Mouse (Mus musculus): ENCODE results near the gene Hyal1. TPM values are rescaled to one million over a fixed set of nuclear protein-coding genes. Genes with fewer than 3 reads are reported as not detected.

The Hyal1 gene
- polyA plus RNA-seq, 1 experiment from 2014 or later, result 7.2 TPM

DNA sequence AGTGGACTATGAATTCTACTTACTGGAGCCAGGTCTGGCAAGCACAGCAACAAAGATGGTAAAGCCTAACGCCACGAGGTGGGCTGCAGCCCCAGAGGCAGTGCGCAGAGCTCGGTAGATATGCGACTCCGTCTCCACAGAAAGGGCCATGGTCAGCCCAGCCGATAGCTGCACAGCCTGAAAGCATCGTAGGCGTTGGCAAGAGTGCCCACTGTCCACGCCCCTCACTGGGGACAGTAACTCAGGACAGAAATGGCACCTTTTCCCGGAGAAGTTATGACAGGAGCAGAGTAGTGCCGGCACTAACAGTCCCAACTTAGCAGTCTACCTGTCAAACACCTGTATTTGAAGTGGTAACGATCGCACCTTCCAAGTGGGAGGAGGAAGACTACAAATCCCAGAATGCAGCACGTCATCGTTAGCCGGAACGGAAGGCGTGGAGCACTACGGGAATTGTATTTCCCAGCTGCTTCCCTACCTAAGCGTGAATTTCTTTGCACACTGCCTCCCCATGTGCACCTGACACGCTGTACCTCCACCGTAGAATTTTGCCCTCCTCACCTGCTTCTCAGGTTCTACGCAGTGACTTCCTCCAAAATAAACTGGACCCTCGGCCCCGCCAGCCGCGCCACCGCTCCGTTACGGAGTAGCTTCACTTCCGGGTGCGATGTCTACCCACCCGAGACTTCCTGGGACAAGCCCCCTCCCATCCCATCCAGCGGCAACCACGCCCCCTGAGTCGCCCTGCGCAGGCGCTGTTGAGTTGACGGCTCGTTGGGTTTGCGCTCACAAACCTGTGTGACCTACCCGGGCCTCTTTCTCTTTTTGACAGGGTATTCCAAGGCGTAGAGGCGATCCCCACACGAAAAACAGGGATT lies 35.0 kb upstream of the Hyal1 start, which contains the start of the genes Cyb561d2 and Nprl2:
Gene Cyb561d2 (minus strand): TSS at position 720 of the 878 bp plus-strand sequence.
Gene Nprl2 (plus strand): TSS at position 753 of the 878 bp plus-strand sequence.
- Histone ChIP-seq H3K36me3 (ENCODE audit: control insufficient read depth, insufficient read depth) (peaks cover 26% of the 10 kb centered on the region), H3K27me3 (replicated peaks; ENCODE audit: control insufficient read depth, insufficient read depth, low read length) (no peaks in the 10 kb centered on the region), H3K4me2 (ENCODE audit: low read length) (peak within 1 kb of the TSS; percentile 94), H3K4me3 (replicated peaks; ENCODE audit: low read length) (peak within 1 kb of the TSS; percentile 71), H3K4me1 (replicated peaks; ENCODE audit: control insufficient read depth, insufficient read depth, low read length) (peaks cover 54% of the 10 kb centered on the region), H3K9ac (replicated peaks; ENCODE audit: low read depth, low read length) (peak within 1 kb of the TSS; percentile 69), H3K9me3 (ENCODE audit: control insufficient read depth, low read length) (no peaks in the 10 kb centered on the region), H3K27ac (ENCODE audit: low read length) (peak within 1 kb of the TSS; percentile 57)
- ATAC-seq, result peak; percentile 91
- WGBS, result under 1% methylated on average over 46 of the region's 46 CpGs

DNA sequence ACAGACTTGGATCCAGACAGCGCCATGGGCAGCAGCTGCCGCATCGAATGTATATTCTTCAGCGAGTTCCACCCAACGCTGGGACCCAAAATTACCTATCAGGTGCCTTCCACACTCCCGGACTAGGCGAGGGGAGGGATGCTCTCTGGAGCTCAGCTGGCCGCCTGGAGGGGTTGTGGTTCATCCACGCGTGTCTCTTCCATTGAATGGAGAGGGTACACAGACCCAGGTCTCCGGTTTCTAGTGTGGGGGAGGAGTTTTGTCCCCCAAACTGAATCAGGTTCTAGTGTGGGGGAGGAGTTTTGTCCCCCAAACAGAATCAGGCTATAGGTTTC lies 34.4 kb upstream of the Hyal1 start:
- peaks cover 26% of the 10 kb centered on the region for H3K36me3 ChIP-seq (ENCODE audit: control insufficient read depth, insufficient read depth)
- peak; percentile 4 for ATAC-seq

DNA sequence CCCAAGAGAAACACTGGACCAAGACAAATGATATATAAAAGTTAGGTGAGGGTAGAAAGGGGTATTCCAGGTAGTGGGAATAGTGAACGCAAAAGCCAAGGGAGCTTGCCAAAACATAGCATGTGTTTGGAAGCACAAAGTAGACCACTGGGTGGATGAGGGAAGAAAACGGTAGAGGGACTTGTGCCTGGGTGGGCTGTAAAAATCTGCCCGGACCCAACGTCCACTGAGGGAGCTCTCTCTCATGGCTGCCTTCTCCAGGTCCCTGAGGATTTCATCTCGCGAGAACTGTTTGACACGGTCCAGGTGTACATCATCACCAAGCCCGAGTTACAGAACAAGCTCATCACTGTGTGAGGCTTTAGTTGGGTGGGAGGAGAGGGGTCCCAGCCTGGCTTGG lies 34.0 kb upstream of the Hyal1 start:
- no peak for ATAC-seq
- peak overlapping the region; percentile 94 for H3K4me2 ChIP-seq (ENCODE audit: low read length)
- peak overlapping the region; percentile 69; the same call in 1 of the 2 replicates for H3K9ac ChIP-seq (replicated peaks; ENCODE audit: low read depth, low read length)
- peaks cover 26% of the 10 kb centered on the region for H3K36me3 ChIP-seq (ENCODE audit: control insufficient read depth, insufficient read depth)
- no peaks in the 10 kb centered on the region for H3K27me3 ChIP-seq (replicated peaks; ENCODE audit: control insufficient read depth, insufficient read depth, low read length)
- H3K4me3 ChIP-seq (replicated peaks; ENCODE audit: low read length), result peak overlapping the region; percentile 71
- H3K4me1 ChIP-seq (replicated peaks; ENCODE audit: control insufficient read depth, insufficient read depth, low read length), result peaks cover 54% of the 10 kb centered on the region
- no peaks in the 10 kb centered on the region for H3K9me3 ChIP-seq (ENCODE audit: control insufficient read depth, low read length)
- H3K27ac ChIP-seq (ENCODE audit: low read length), result no peak overlapping the region
- 54% methylated on average over 8 of the region's 8 CpGs for WGBS

More for the DNA sequence above, 34.4 kb upstream of the Hyal1 start:
- Histone ChIP-seq H3K4me2 (ENCODE audit: low read length) (peak overlapping the region; percentile 94), H3K27me3 (replicated peaks; ENCODE audit: control insufficient read depth, insufficient read depth, low read length) (no peaks in the 10 kb centered on the region), H3K9me3 (ENCODE audit: control insufficient read depth, low read length) (no peaks in the 10 kb centered on the region), H3K9ac (replicated peaks; ENCODE audit: low read depth, low read length) (peak overlapping the region; percentile 69), H3K4me3 (replicated peaks; ENCODE audit: low read length) (peak overlapping the region; percentile 71), H3K4me1 (replicated peaks; ENCODE audit: control insufficient read depth, insufficient read depth, low read length) (peaks cover 54% of the 10 kb centered on the region), H3K27ac (ENCODE audit: low read length) (no peak overlapping the region)
- WGBS, result 2% methylated on average over 11 of the region's 11 CpGs

DNA sequence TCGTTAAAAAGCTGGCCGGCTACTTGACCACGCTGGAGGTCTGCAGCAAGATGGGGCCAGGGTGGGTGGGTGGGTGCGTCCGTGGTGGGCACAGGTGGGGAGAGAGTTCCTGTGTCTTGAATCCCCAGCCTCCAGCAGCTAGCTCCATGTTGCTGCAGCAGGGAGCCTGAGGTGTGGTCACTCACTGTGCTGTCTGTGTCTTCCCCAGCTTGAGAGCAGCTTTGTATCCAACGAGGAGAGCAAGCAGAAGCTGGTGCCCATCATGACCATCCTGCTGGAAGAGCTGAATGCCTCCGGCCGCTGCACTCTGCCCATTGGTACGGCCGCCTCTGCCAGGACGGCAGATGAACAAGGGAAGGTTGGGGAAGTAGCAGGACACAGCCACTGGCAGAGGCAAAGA lies 33.4 kb upstream of the Hyal1 start:
- Histone ChIP-seq H3K27ac (ENCODE audit: low read length) (no peak overlapping the region), H3K27me3 (replicated peaks; ENCODE audit: control insufficient read depth, insufficient read depth, low read length) (no peaks in the 10 kb centered on the region), H3K9ac (replicated peaks; ENCODE audit: low read depth, low read length) (no peak overlapping the region), H3K36me3 (ENCODE audit: control insufficient read depth, insufficient read depth) (peaks cover 25% of the 10 kb centered on the region), H3K9me3 (ENCODE audit: control insufficient read depth, low read length) (no peaks in the 10 kb centered on the region), H3K4me1 (replicated peaks; ENCODE audit: control insufficient read depth, insufficient read depth, low read length) (peaks cover 49% of the 10 kb centered on the region), H3K4me2 (ENCODE audit: low read length) (no peak overlapping the region), H3K4me3 (replicated peaks; ENCODE audit: low read length) (no peak overlapping the region)
- 90% methylated on average over 11 of the region's 11 CpGs for WGBS
- no peak for ATAC-seq

DNA sequence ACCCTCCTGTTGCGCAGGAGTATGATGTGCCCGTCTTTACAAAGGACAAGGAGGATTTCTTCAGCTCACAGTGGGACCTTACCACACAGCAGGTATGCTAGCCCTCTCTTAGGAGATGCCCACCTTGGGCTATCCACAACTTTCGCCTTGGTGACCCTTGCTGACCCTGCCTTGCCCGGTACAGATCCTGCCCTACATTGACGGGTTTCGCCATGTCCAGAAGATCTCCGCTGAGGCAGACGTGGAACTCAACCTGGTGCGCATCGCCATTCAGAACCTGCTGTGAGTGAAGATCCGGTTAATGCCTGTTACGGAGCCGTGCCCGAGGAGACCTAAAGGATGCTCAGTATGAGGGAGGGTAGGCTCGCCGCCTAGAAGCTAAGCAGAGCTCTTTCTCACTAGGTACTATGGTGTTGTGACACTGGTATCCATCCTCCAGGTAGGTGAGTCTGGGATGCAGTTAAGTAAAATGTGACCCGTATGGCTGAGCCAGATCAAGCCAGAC lies 32.5 kb upstream of the Hyal1 start:
- peaks cover under 1% of the 10 kb centered on the region; the same call in 1 of the 2 replicates for H3K27me3 ChIP-seq (replicated peaks; ENCODE audit: control insufficient read depth, insufficient read depth, low read length)
- no peak for ATAC-seq
- 95% methylated on average over 17 of the region's 17 CpGs for WGBS
- no peak overlapping the region for H3K9ac ChIP-seq (replicated peaks; ENCODE audit: low read depth, low read length)
- no peak overlapping the region for H3K4me2 ChIP-seq (ENCODE audit: low read length)
- no peak overlapping the region for H3K4me3 ChIP-seq (replicated peaks; ENCODE audit: low read length)
- H3K4me1 ChIP-seq (replicated peaks; ENCODE audit: control insufficient read depth, insufficient read depth, low read length), result peaks cover 44% of the 10 kb centered on the region
- no peaks in the 10 kb centered on the region for H3K9me3 ChIP-seq (ENCODE audit: control insufficient read depth, low read length)
- H3K27ac ChIP-seq (ENCODE audit: low read length), result no peak overlapping the region
- peaks cover 16% of the 10 kb centered on the region for H3K36me3 ChIP-seq (ENCODE audit: control insufficient read depth, insufficient read depth)

DNA sequence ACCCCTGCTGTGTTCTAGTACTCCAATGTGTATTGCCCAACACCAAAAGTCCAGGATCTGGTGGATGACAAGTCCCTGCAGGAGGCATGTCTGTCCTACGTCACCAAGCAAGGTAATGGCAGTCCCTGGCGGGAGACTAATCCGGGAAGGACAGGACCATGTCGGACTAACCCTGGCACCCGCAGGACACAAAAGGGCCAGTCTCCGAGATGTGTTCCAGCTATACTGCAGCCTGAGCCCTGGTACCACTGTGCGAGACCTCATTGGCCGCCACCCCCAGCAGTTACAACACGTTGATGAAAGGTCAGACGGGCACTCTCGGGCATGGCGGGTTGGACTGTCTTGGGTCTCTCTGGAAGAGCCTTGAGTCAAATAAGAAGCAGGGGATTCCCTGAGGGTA lies 32.0 kb upstream of the Hyal1 start:
- Histone ChIP-seq H3K4me3 (replicated peaks; ENCODE audit: low read length) (no peak overlapping the region), H3K36me3 (ENCODE audit: control insufficient read depth, insufficient read depth) (peaks cover 12% of the 10 kb centered on the region), H3K27me3 (replicated peaks; ENCODE audit: control insufficient read depth, insufficient read depth, low read length) (peaks cover 5% of the 10 kb centered on the region; the same call in 1 of the 2 replicates), H3K4me2 (ENCODE audit: low read length) (no peak overlapping the region), H3K9me3 (ENCODE audit: control insufficient read depth, low read length) (no peaks in the 10 kb centered on the region), H3K27ac (ENCODE audit: low read length) (no peak overlapping the region), H3K9ac (replicated peaks; ENCODE audit: low read depth, low read length) (no peak overlapping the region), H3K4me1 (replicated peaks; ENCODE audit: control insufficient read depth, insufficient read depth, low read length) (peaks cover 44% of the 10 kb centered on the region)
- whole genome bisulfite sequencing, result 93% methylated on average over 12 of the region's 12 CpGs
- no peak for ATAC-seq

DNA sequence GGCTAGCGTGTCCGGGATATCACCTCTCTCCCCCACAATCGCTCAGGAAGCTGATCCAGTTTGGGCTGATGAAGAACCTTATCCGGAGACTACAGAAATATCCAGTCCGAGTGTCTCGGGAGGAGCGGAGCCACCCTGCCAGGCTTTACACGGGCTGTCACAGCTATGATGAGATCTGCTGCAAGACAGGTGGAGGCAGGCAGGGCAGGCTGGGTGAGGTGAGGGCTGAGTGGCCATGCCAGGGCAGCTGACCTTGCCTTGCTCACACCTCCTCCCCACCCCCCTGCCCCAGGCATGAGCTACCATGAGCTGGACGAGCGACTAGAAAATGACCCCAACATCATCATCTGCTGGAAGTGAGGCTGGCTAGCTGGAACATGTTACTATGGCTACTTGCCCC lies 31.5 kb upstream of the Hyal1 start:
- Histone ChIP-seq H3K9ac (replicated peaks; ENCODE audit: low read depth, low read length) (no peak overlapping the region), H3K27me3 (replicated peaks; ENCODE audit: control insufficient read depth, insufficient read depth, low read length) (peaks cover 9% of the 10 kb centered on the region; the same call in 1 of the 2 replicates), H3K4me3 (replicated peaks; ENCODE audit: low read length) (no peak overlapping the region), H3K27ac (ENCODE audit: low read length) (no peak overlapping the region), H3K4me1 (replicated peaks; ENCODE audit: control insufficient read depth, insufficient read depth, low read length) (peaks cover 44% of the 10 kb centered on the region), H3K4me2 (ENCODE audit: low read length) (no peak overlapping the region), H3K36me3 (ENCODE audit: control insufficient read depth, insufficient read depth) (peaks cover 9% of the 10 kb centered on the region), H3K9me3 (ENCODE audit: control insufficient read depth, low read length) (no peaks in the 10 kb centered on the region)
- ATAC-seq, result no peak
- WGBS, result 84% methylated on average over 10 of the region's 10 CpGs

DNA sequence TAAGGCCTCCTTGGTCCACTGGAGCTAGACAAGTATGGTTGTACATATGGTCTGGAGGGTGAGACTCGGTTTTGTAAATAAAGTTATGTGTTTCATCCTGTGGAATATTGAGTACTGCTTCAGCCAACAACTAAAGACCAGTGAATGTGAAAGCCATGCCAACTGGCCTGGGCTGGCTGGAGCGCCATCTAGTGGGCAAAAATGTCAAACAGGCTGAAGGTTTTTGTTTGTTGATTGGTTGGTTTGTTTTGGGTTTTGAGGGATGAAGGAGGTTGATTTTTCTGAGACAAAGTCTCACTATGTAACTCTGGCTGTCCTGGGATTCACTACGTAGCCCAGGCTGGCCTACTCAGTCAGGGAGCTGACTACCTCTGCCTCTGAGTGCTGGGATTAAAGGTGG lies 31.1 kb upstream of the Hyal1 start:
- Histone ChIP-seq H3K27me3 (replicated peaks; ENCODE audit: control insufficient read depth, insufficient read depth, low read length) (peaks cover 13% of the 10 kb centered on the region), H3K9me3 (ENCODE audit: control insufficient read depth, low read length) (no peaks in the 10 kb centered on the region), H3K27ac (ENCODE audit: low read length) (no peak overlapping the region), H3K36me3 (ENCODE audit: control insufficient read depth, insufficient read depth) (peaks cover 9% of the 10 kb centered on the region), H3K9ac (replicated peaks; ENCODE audit: low read depth, low read length) (no peak overlapping the region), H3K4me3 (replicated peaks; ENCODE audit: low read length) (no peak overlapping the region), H3K4me2 (ENCODE audit: low read length) (no peak overlapping the region), H3K4me1 (replicated peaks; ENCODE audit: control insufficient read depth, insufficient read depth, low read length) (peaks cover 41% of the 10 kb centered on the region)
- no peak for ATAC-seq
- WGBS, result 7% methylated on average over 3 of the region's 3 CpGs

DNA sequence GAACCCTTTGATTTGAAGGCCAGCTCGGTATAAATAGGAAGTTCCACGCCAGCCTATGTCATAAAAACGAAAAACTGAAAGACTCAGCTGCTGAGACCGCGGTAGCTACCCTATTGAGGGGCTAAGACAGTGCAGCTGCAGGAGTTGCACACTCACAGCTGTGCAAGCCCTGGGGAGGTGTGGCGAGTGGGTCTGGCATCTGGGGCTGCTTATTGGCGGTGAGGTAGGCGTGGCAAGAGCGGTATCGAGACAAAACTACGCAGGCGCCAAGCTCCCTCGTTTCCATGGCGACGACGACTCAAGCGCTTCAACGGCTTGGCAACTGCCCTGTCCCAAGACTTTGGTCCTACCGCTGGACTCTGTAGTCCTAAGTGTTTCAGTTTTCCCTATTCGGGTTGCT lies 29.7 kb upstream of the Hyal1 start, which contains the start of gene Zmynd10:
Gene Zmynd10 (plus strand): TSS at position 273 of the 400 bp plus-strand sequence.
- H3K9ac ChIP-seq (replicated peaks; ENCODE audit: low read depth, low read length), result 0 out of 2 replicates have a peak within 1 kb of the TSS, but pooled peaks have one; percentile 32

More for the DNA sequence above, 29.7 kb upstream of the Hyal1 start, which contains the start of gene Zmynd10:
- Histone ChIP-seq H3K4me1 (replicated peaks; ENCODE audit: control insufficient read depth, insufficient read depth, low read length) (peaks cover 46% of the 10 kb centered on the region), H3K36me3 (ENCODE audit: control insufficient read depth, insufficient read depth) (peaks cover 9% of the 10 kb centered on the region), H3K4me2 (ENCODE audit: low read length) (peak within 1 kb of the TSS; percentile 55), H3K9me3 (ENCODE audit: control insufficient read depth, low read length) (no peaks in the 10 kb centered on the region), H3K27me3 (replicated peaks; ENCODE audit: control insufficient read depth, insufficient read depth, low read length) (peaks cover 23% of the 10 kb centered on the region), H3K27ac (ENCODE audit: low read length) (peak within 1 kb of the TSS; percentile 44), H3K4me3 (replicated peaks; ENCODE audit: low read length) (peak within 1 kb of the TSS; percentile 31)
- peak; percentile 68 for ATAC-seq
- 2% methylated on average over 20 of the region's 20 CpGs for WGBS

Data from forebrain, embryonic 16.5 days (tissue).